8 mouse cellular contexts compared by ENCODE assay signal in the genomic region with DNA sequence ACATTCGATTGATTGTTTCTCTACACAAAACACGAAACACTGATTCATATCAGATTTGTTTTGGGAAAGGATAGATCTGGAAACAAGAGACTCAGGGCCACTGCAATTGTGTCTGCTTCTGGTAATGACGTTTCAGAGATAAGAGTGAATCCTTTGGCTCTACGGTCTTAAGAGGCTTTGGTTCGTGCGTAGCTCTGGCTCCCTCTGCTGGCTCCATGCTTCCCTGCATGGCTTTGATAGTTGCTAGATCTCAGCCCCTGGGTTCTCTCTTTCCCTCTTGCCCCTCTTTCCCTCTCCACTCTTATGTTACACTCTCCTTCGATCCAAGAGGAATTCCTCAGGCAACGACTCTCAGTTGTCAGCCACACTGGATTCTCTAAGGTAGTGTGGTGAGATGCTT. TPM values are rescaled to one million over a fixed set of nuclear protein-coding genes. Genes with fewer than 3 reads are reported as not detected.
DNase-seq lines count a peak whose midpoint lies in the region; ATAC-seq and TF ChIP-seq lines count a peak whose summit lies in the region.

No protein-coding gene starts in this region.

- no peaks in the 10 kb centered on the region for H3K4me1 ChIP-seq in hindbrain, embryonic 11.5 days (replicated peaks; ENCODE audit: control insufficient read depth, insufficient read depth, low read length)
- H3K4me1 ChIP-seq in hindbrain, embryonic 13.5 days (replicated peaks): no peaks in the 10 kb centered on the region
- no peaks in the 10 kb centered on the region for H3K4me1 ChIP-seq in heart, embryonic 10.5 days
- H3K4me1 ChIP-seq in thymus, adult 2 months (replicated peaks; ENCODE audit: control insufficient read depth, insufficient read depth, low read length): no peaks in the 10 kb centered on the region

- no peak overlapping the region for H3K27ac ChIP-seq in hindbrain, embryonic 11.5 days (ENCODE audit: low read depth, low read length)
- H3K27ac ChIP-seq in hindbrain, embryonic 13.5 days: no peak overlapping the region
- H3K27ac ChIP-seq in heart, embryonic 10.5 days: no peak overlapping the region
- H3K27ac ChIP-seq in thymus, adult 2 months (ENCODE audit: control insufficient read depth, insufficient read depth, low read length): no peak overlapping the region

- no peaks in the 10 kb centered on the region for H3K27me3 ChIP-seq in hindbrain, embryonic 11.5 days (ENCODE audit: control insufficient read depth, insufficient read depth, low read length)
- H3K27me3 ChIP-seq in hindbrain, embryonic 13.5 days: 0 out of 2 replicates have a peak, but pooled peaks cover 3% of the 10 kb centered on the region
- H3K27me3 ChIP-seq in heart, embryonic 10.5 days (ENCODE audit: insufficient read depth, poor library complexity, severe bottlenecking): peaks cover 15% of the 10 kb centered on the region; the same call in 1 of the 2 replicates
- no peaks in the 10 kb centered on the region for H3K27me3 ChIP-seq in thymus, adult 2 months (ENCODE audit: control insufficient read depth, insufficient read depth, low read length)

- peak; percentile 87 for DNase-seq in hindbrain, embryonic 11.5 days (ENCODE audit: low spot score)
- peak; percentile 68 for DNase-seq in NIH3T3 (ENCODE audit: low read depth)
- DNase-seq in cerebellum, postnatal 14 days: peak; percentile 83 to 88
- peak; percentile 79 for DNase-seq in heart, embryonic 10.5 days (ENCODE audit: low spot score)
- peak; percentile 79 to 83 for DNase-seq in layer of hippocampus, postnatal 10 days (ENCODE audit: low spot score in 2 of 2)
- peak; percentile 65 for DNase-seq in mesoderm, embryonic 11.5 days (ENCODE audit: low read depth, low spot score)
- peak; percentile 43 for DNase-seq in thymus, adult 2 months

- no peaks in the 10 kb centered on the region for H3K9me3 ChIP-seq in hindbrain, embryonic 11.5 days (ENCODE audit: control insufficient read depth, low read length)
- H3K9me3 ChIP-seq in hindbrain, embryonic 13.5 days: no peaks in the 10 kb centered on the region
- H3K9me3 ChIP-seq in heart, embryonic 10.5 days: no peaks in the 10 kb centered on the region

- H3K36me3 ChIP-seq in hindbrain, embryonic 11.5 days (ENCODE audit: control insufficient read depth, insufficient read depth, low read length): no peaks in the 10 kb centered on the region
- H3K36me3 ChIP-seq in hindbrain, embryonic 13.5 days: no peaks in the 10 kb centered on the region
- H3K36me3 ChIP-seq in heart, embryonic 10.5 days: no peaks in the 10 kb centered on the region
- no peaks in the 10 kb centered on the region for H3K36me3 ChIP-seq in thymus, adult 2 months (ENCODE audit: control insufficient read depth, insufficient read depth, low read length)

- 14% methylated on average over 8 of the region's 8 CpGs for WGBS in hindbrain, embryonic 11.5 days
- 10% methylated on average over 8 of the region's 8 CpGs for WGBS in hindbrain, embryonic 13.5 days
- WGBS in heart, embryonic 10.5 days: 9% methylated on average over 8 of the region's 8 CpGs
- 11% methylated on average over 8 of the region's 8 CpGs for whole genome bisulfite sequencing in thymus, adult 2 months

- no peak overlapping the region for H3K9ac ChIP-seq in hindbrain, embryonic 11.5 days (ENCODE audit: low read depth, low read length)
- no peak overlapping the region for H3K9ac ChIP-seq in hindbrain, embryonic 13.5 days

- TF ChIP-seq POLR2A in thymus, adult 2 months (IDR thresholded peaks at IDR 0.05; ENCODE audit: control insufficient read depth, extremely low read depth, insufficient read depth, low read length, poor library complexity): no peak

- ATAC-seq in hindbrain, embryonic 11.5 days (ENCODE audit: low FRiP score): no peak
- no peak for ATAC-seq in hindbrain, embryonic 13.5 days (ENCODE audit: low FRiP score)

- TF ChIP-seq CTCF in thymus, adult 2 months (IDR thresholded peaks at IDR 0.05; ENCODE audit: borderline replicate concordance, control insufficient read depth, extremely low read depth, insufficient read depth, low read length, poor library complexity): no peak

- no peak overlapping the region for H3K4me3 ChIP-seq in hindbrain, embryonic 11.5 days (ENCODE audit: low read depth, low read length)
- H3K4me3 ChIP-seq in hindbrain, embryonic 13.5 days: no peak overlapping the region
- no peak overlapping the region for H3K4me3 ChIP-seq in heart, embryonic 10.5 days
- H3K4me3 ChIP-seq in thymus, adult 2 months (ENCODE audit: control insufficient read depth, insufficient read depth, low read length): no peak overlapping the region

- H3K4me2 ChIP-seq in hindbrain, embryonic 11.5 days (replicated peaks; ENCODE audit: low read depth, low read length): no peak overlapping the region
- no peak overlapping the region for H3K4me2 ChIP-seq in hindbrain, embryonic 13.5 days

RNA-seq across cellular contexts. Expression of gene Krt20, which starts 25.2 kb away (rescaled TPM):
- 0.42 and 0.48 TPM in 2 replicates for polyA plus RNA-seq in hindbrain, embryonic 11.5 days (2014; fragmentation: Nextera tagmentation; extraction: Ambion mirVana)
- polyA plus RNA-seq in hindbrain, embryonic 13.5 days (2015; fragmentation: Nextera tagmentation; extraction: Ambion mirVana): 0.17 and 0.22 TPM in 2 replicates
- 6.6 and 9.5 TPM in 2 replicates for polyA plus RNA-seq in heart, embryonic 10.5 days (2016; fragmentation: Nextera tagmentation; extraction: Ambion mirVana)
- total RNA-seq in layer of hippocampus, postnatal 10 days (2021): not detected
- 0.65 and 1.0 TPM in 2 replicates for polyA plus RNA-seq in thymus, adult 2 months (2012; rRNA removed)

RNA-seq across cellular contexts. Expression of gene Krt23, which starts 29.8 kb away (rescaled TPM):
- not detected in 2 replicates for polyA plus RNA-seq in hindbrain, embryonic 11.5 days (2014; fragmentation: Nextera tagmentation; extraction: Ambion mirVana)
- polyA plus RNA-seq in hindbrain, embryonic 13.5 days (2015; fragmentation: Nextera tagmentation; extraction: Ambion mirVana): 0.10 and 0.17 TPM in 2 replicates
- polyA plus RNA-seq in heart, embryonic 10.5 days (2016; fragmentation: Nextera tagmentation; extraction: Ambion mirVana): 0.15 and 0.38 TPM in 2 replicates
- total RNA-seq in layer of hippocampus, postnatal 10 days (2021): not detected
- 1.5 and 1.7 TPM in 2 replicates for polyA plus RNA-seq in thymus, adult 2 months (2012; rRNA removed)

RNA-seq across cellular contexts. Expression of gene Krt12, which starts 41.1 kb away (rescaled TPM):
- not detected in 2 replicates for polyA plus RNA-seq in hindbrain, embryonic 11.5 days (2014; fragmentation: Nextera tagmentation; extraction: Ambion mirVana)
- 0.13 TPM in 1 of 2 replicates, not detected in the other for polyA plus RNA-seq in hindbrain, embryonic 13.5 days (2015; fragmentation: Nextera tagmentation; extraction: Ambion mirVana)
- not detected in 2 replicates for polyA plus RNA-seq in heart, embryonic 10.5 days (2016; fragmentation: Nextera tagmentation; extraction: Ambion mirVana)
- total RNA-seq in layer of hippocampus, postnatal 10 days (2021): 1 to 10 TPM; 1.5 to 1.6 TPM
- 0.27 and 0.34 TPM in 2 replicates for polyA plus RNA-seq in thymus, adult 2 months (2012; rRNA removed)

RNA-seq across cellular contexts. Expression of gene Krt39, which starts 58.0 kb away (rescaled TPM):
- polyA plus RNA-seq in hindbrain, embryonic 11.5 days (2014; fragmentation: Nextera tagmentation; extraction: Ambion mirVana): not detected in 2 replicates
- polyA plus RNA-seq in hindbrain, embryonic 13.5 days (2015; fragmentation: Nextera tagmentation; extraction: Ambion mirVana): not detected in 2 replicates
- not detected in 2 replicates for polyA plus RNA-seq in heart, embryonic 10.5 days (2016; fragmentation: Nextera tagmentation; extraction: Ambion mirVana)
- total RNA-seq in layer of hippocampus, postnatal 10 days (2021): not detected
- 0.11 TPM in 1 of 2 replicates, not detected in the other for polyA plus RNA-seq in thymus, adult 2 months (2012; rRNA removed)
